Mouse (Mus musculus): ENCODE measurements around the gene Paox. TPM values are rescaled to one million over a fixed set of nuclear protein-coding genes. Genes with fewer than 3 reads are reported as not detected.

Paox gene
- polyA plus RNA-seq, 1 experiment from 2014 or later: 8.8 TPM

DNA sequence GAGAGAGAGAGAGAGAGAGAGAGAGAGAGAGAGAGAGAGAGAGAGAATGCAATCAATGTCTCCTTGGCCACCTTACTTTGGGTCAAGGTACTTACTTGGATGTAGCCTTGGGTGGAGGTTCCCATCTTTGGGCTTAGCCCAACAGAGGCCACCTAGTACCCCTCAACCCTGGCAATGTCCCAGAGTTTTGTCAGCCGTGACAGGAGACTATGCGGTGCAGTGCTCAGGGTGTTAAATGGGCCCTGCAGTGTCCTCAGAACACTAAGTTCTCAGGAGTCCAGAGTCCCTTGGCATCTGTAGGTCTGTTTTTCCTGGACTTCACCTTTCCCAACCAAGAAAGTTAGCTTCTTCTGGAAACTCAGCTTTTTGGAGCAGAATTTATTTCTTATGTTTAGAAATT is 63.6 kb downstream of the Paox start:
- H3K4me1 ChIP-seq (ENCODE audit: control insufficient read depth, insufficient read depth, low read length): no peaks in the 10 kb centered on the region
- ATAC-seq (no peak), DNase-seq (ENCODE audit: low spot score) (no peak)
- H3K27me3 ChIP-seq (replicated peaks; ENCODE audit: control insufficient read depth, insufficient read depth, low read length): no peaks in the 10 kb centered on the region
- H3K4me2 ChIP-seq (ENCODE audit: low read length): no peak overlapping the region
- H3K27ac ChIP-seq (ENCODE audit: low read depth, low read length): no peak overlapping the region
- H3K36me3 ChIP-seq (ENCODE audit: control insufficient read depth, insufficient read depth, low read length): no peaks in the 10 kb centered on the region
- H3K9me3 ChIP-seq (replicated peaks; ENCODE audit: control insufficient read depth, low read length): no peaks in the 10 kb centered on the region
- H3K4me3 ChIP-seq (ENCODE audit: low read depth, low read length): no peak overlapping the region
- H3K9ac ChIP-seq (ENCODE audit: low read length): no peak overlapping the region
- WGBS: 81% methylated on average over 2 of the region's 2 CpGs

DNA sequence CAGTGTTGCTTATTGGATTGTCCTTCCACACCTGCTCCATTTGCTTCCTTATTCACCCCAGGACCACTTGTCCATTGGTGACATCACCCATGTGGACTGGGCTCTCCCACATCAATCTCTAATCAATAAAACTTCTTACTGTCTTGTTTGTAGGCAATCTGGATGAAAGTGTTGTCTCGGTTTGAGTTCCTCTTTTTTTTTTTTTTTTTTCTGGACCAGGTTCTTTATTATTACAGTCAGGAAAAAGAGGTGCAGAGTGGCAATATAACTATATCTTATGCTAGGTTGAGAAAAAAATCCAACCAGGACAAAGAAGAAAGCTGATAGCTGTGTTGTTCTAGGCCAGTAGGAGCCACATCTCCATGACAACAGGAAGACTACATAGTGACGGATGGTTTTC is 65.1 kb downstream of the Paox start:
- DNase-seq (ENCODE audit: low spot score) (no peak), ATAC-seq (no peak)
- Histone ChIP-seq H3K4me1 (ENCODE audit: control insufficient read depth, insufficient read depth, low read length) (no peaks in the 10 kb centered on the region), H3K4me2 (ENCODE audit: low read length) (no peak overlapping the region), H3K9ac (ENCODE audit: low read length) (no peak overlapping the region), H3K9me3 (replicated peaks; ENCODE audit: control insufficient read depth, low read length) (no peaks in the 10 kb centered on the region), H3K36me3 (ENCODE audit: control insufficient read depth, insufficient read depth, low read length) (no peaks in the 10 kb centered on the region), H3K27me3 (replicated peaks; ENCODE audit: control insufficient read depth, insufficient read depth, low read length) (no peaks in the 10 kb centered on the region), H3K27ac (ENCODE audit: low read depth, low read length) (no peak overlapping the region), H3K4me3 (ENCODE audit: low read depth, low read length) (no peak overlapping the region)
- 89% methylated on average over 2 of the region's 2 CpGs for WGBS

DNA sequence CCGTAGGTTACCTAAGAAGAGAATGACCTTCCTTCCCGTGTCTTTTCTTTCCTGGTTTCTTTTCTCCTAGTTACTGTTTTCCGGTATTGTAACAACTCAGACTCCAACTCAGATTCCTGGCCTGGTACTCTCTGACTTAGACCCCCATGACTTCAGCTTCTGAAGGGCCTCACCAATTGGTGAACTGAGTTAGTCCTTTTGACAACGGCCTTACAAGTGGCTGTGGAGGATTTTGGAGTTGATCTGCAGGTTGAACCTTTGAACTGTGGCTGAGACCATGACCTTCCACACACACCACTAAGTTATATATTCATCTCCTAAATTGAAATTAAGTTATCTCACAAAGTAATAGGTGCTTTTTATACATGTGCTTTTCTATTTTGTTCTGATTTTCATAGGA is 68.6 kb downstream of the Paox start:
- H3K27me3 ChIP-seq (replicated peaks; ENCODE audit: control insufficient read depth, insufficient read depth, low read length): no peaks in the 10 kb centered on the region
- no peaks in the 10 kb centered on the region for H3K36me3 ChIP-seq (ENCODE audit: control insufficient read depth, insufficient read depth, low read length)
- no peaks in the 10 kb centered on the region for H3K9me3 ChIP-seq (replicated peaks; ENCODE audit: control insufficient read depth, low read length)
- no peak for ATAC-seq
- no peak overlapping the region for H3K4me2 ChIP-seq (ENCODE audit: low read length)
- H3K9ac ChIP-seq (ENCODE audit: low read length): no peak overlapping the region
- 91% methylated on average over 4 of the region's 4 CpGs for WGBS
- no peaks in the 10 kb centered on the region for H3K4me1 ChIP-seq (ENCODE audit: control insufficient read depth, insufficient read depth, low read length)
- no peak for DNase-seq (ENCODE audit: low spot score)
- H3K4me3 ChIP-seq (ENCODE audit: low read depth, low read length): no peak overlapping the region
- no peak overlapping the region for H3K27ac ChIP-seq (ENCODE audit: low read depth, low read length)

Other genes starting within 250 kb of the Paox start
- gene Kndc1, start 221.1 kb upstream of the Paox start, polyA plus RNA-seq (2014; fragmentation: Nextera tagmentation; extraction: Ambion mirVana): 7.0 and 8.7 TPM in 2 replicates
- gene Utf1, start 172.0 kb upstream of the Paox start, polyA plus RNA-seq (2014; fragmentation: Nextera tagmentation; extraction: Ambion mirVana): not detected in 2 replicates
- gene 6430531B16Rik, start 137.0 kb upstream of the Paox start, polyA plus RNA-seq (2014; fragmentation: Nextera tagmentation; extraction: Ambion mirVana): 0.51 and 0.86 TPM in 2 replicates
- gene Adam8, start 123.2 kb upstream of the Paox start, polyA plus RNA-seq (2014; fragmentation: Nextera tagmentation; extraction: Ambion mirVana): 1.3 and 2.1 TPM in 2 replicates
- gene Zfp511, start 79.4 kb upstream of the Paox start, polyA plus RNA-seq (2014; fragmentation: Nextera tagmentation; extraction: Ambion mirVana): 52.5 and 53.6 TPM in 2 replicates
- gene Tubgcp2, start 79.1 kb upstream of the Paox start, polyA plus RNA-seq (2014; fragmentation: Nextera tagmentation; extraction: Ambion mirVana): 64.3 and 67.7 TPM in 2 replicates
- gene Msx3, start 66.7 kb upstream of the Paox start, polyA plus RNA-seq (2014; fragmentation: Nextera tagmentation; extraction: Ambion mirVana): 0.93 and 1.2 TPM in 2 replicates
- gene Caly, start 33.3 kb upstream of the Paox start, polyA plus RNA-seq (2014; fragmentation: Nextera tagmentation; extraction: Ambion mirVana): 114 and 141 TPM in 2 replicates
- gene Prap1, start 22.4 kb upstream of the Paox start, polyA plus RNA-seq (2014; fragmentation: Nextera tagmentation; extraction: Ambion mirVana): not detected in 2 replicates
- 19.7 and 23.9 TPM in 2 replicates for gene Fuom, start 13.4 kb upstream of the Paox start, polyA plus RNA-seq (2014; fragmentation: Nextera tagmentation; extraction: Ambion mirVana)
- 138 and 154 TPM in 2 replicates for gene Echs1, start 677 bp downstream of the Paox start, polyA plus RNA-seq (2014; fragmentation: Nextera tagmentation; extraction: Ambion mirVana)
- 40.7 and 42.9 TPM in 2 replicates for gene Mtg1, start 21.8 kb downstream of the Paox start, polyA plus RNA-seq (2014; fragmentation: Nextera tagmentation; extraction: Ambion mirVana)
- 7.9 and 9.7 TPM in 2 replicates for gene Sprn, start 39.1 kb downstream of the Paox start, polyA plus RNA-seq (2014; fragmentation: Nextera tagmentation; extraction: Ambion mirVana)
- gene Olfr522, start 49.0 kb downstream of the Paox start, polyA plus RNA-seq (2014; fragmentation: Nextera tagmentation; extraction: Ambion mirVana): not detected in 2 replicates
- gene Olfr523, start 57.4 kb downstream of the Paox start, polyA plus RNA-seq (2014; fragmentation: Nextera tagmentation; extraction: Ambion mirVana): not detected in 2 replicates
- not detected in 2 replicates for gene Olfr524, start 90.2 kb downstream of the Paox start, polyA plus RNA-seq (2014; fragmentation: Nextera tagmentation; extraction: Ambion mirVana)
- gene Cd163l1, start 102.5 kb downstream of the Paox start, polyA plus RNA-seq (2014; fragmentation: Nextera tagmentation; extraction: Ambion mirVana): not detected in 2 replicates
- gene 5830411N06Rik, start 131.5 kb downstream of the Paox start, polyA plus RNA-seq (2014; fragmentation: Nextera tagmentation; extraction: Ambion mirVana): not detected in 2 replicates
- gene Olfr525, start 205.1 kb downstream of the Paox start, polyA plus RNA-seq (2014; fragmentation: Nextera tagmentation; extraction: Ambion mirVana): not detected in 2 replicates
- gene Olfr527, start 218.2 kb downstream of the Paox start, polyA plus RNA-seq (2014; fragmentation: Nextera tagmentation; extraction: Ambion mirVana): not detected in 2 replicates
- not detected in 2 replicates for gene Olfr60, start 245.9 kb downstream of the Paox start, polyA plus RNA-seq (2014; fragmentation: Nextera tagmentation; extraction: Ambion mirVana)

All from forebrain, embryonic 14.5 days (tissue).